Mouse (Mus musculus) small intestine, adult 2 months (tissue): ENCODE results near the gene Kat7.

Experiments
- CTCF ChIP-seq: fragments of 200-500 bp; IDR thresholded peaks from 2 replicates; pipeline ENCODE4 v1.5.1; 2012; ENCODE audit warnings: low read depth, mild to moderate bottlenecking, control low read depth, inconsistent platforms, low read length, moderate library complexity, mixed read lengths; ENCODE audit not compliant: insufficient replicate concordance, insufficient read length; ENCODE audit errors: extremely low read depth
- POLR2A ChIP-seq: fragments of 200-500 bp; IDR thresholded peaks from 2 replicates; pipeline ENCODE4 v1.6.1; 2012; ENCODE audit warnings: low read depth, mild to moderate bottlenecking, control low read depth, inconsistent platforms, low read length, moderate library complexity

GRCm38 (mm10) chr11:95310007-95310647 lies at the start of gene Kat7:
- TF ChIP-seq CTCF = no peak
- peak; percentile 38 for TF ChIP-seq POLR2A
